Mouse (Mus musculus): ENCODE results near the gene S100pbp. TPM values are rescaled to one million over a fixed set of nuclear protein-coding genes. Genes with fewer than 3 reads are reported as not detected.
A peak's percentile ranks its signal among the peaks of the same experiment; 100 is the strongest.

The S100pbp gene
- polyA plus RNA-seq, 1 experiment from 2014 or later, result 30.5 TPM

DNA sequence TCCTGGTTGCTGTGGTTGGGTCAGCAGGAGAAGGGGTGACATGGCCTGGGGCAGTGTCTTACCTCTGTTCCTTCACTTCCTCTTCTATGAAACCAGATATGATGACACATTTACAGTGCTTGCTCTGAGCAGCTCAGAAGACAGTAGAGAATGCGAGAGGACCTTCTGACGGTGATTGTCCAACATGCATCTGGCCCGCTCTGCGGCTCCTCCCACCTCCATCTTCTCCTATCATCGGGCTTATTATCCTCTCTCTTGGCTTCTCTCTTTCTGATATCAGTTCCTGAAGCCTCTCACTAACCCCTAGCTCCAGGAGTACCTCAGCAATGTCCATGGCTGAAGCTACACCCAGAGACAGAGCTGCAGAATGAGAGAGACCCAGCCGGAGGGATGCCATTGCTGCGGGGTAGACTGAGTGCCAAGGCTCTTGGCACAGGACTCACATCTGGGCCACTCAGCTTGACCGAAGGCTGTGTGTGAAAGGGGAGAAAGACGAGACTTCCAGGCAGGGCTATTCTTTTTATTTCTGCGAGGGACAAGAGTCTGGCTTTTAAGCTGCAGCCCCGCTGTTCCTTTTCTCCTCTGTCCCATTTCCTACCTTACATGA lies 47.0 kb downstream of the S100pbp start:
- H3K27me3 ChIP-seq (ENCODE audit: control insufficient read depth, insufficient read depth, low read length), result peaks cover 4% of the 10 kb centered on the region; the same call in 1 of the 2 replicates
- no peaks in the 10 kb centered on the region for H3K4me1 ChIP-seq (ENCODE audit: control insufficient read depth, insufficient read depth, low read length)
- no peaks in the 10 kb centered on the region for H3K9me3 ChIP-seq (ENCODE audit: control insufficient read depth, low read length)
- H3K4me2 ChIP-seq (ENCODE audit: low read depth, severe bottlenecking), result no peak overlapping the region
- ATAC-seq (ENCODE audit: insufficient number of reproducible peaks, low FRiP score, low TSS enrichment, low read depth) (no peak), DNase-seq (ENCODE audit: low spot score) (no peak)
- H3K27ac ChIP-seq (replicated peaks; ENCODE audit: low read depth, low read length), result no peak overlapping the region
- H3K9ac ChIP-seq (ENCODE audit: low read length), result no peak overlapping the region
- no peaks in the 10 kb centered on the region for H3K36me3 ChIP-seq (ENCODE audit: control insufficient read depth, insufficient read depth, low read length)
- WGBS, result 94% methylated on average over 11 of the region's 11 CpGs
- no peak overlapping the region for H3K4me3 ChIP-seq (ENCODE audit: low read depth, low read length)

DNA sequence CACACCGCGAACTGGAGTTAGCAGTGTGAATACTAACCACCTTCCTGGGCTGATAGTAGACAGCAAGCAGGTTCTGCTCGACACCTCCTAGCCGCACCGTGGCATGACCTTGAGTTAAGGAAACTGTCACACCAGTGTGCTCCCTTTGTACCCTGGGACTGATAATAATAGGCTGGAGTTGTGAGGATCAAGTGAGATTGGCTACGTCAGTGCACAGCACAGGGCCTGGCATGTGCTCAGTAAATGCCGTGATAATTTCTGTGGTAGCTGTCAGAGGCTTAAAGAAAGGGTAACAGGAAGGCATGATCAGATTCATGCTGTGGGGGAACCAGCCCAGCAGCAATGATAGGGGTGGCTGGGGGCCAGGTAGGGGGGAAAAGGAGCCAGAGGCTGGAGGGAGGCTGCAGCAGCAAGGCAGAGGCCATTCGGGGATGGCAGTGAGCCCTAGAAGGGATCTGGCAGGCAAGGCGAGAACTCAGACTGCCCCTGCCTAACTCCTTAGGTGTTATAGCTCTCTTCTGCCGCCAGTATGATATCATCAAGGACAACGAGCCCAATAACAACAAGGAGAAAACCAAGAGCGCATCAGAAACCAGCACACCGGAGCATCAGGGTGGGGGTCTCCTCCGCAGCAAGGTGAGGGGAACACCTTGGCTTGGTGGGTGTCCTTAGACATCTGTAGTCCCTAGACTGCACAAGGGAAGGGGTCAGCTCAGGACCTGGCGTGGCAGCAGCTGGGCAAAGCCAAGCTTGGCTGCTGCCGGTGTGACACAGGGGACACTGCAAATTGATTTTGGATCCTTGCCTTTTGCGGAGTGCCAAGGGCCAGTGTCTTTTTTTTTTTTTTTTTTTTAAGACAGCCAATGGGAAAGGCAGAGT lies 47.7 kb downstream of the S100pbp start:
- no peak overlapping the region for H3K27ac ChIP-seq (replicated peaks; ENCODE audit: low read depth, low read length)
- 84% methylated on average over 17 of the region's 17 CpGs for WGBS
- DNase-seq (ENCODE audit: low spot score), result no peak

DNA sequence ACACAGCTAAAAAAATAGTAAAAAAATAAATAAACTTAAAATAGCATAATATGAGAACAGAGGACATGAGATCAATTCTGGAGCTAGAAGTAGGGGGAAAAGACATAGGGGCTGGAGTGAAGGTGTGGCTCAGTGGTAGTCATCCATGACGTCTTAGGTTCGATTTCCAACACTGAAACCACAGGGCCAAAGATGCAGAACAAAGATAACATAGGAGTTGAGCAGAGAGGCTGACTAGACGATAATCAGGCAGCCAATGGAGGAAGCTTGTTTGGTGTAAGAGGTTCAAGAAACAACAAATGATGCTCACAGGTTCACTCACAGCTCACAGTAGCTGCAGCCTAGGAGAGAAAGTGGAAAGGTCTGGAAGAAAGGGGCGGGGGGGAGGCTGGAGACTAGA lies 48.7 kb downstream of the S100pbp start:
- DNase-seq (ENCODE audit: low spot score), result no peak
- H3K27ac ChIP-seq (replicated peaks; ENCODE audit: low read depth, low read length), result no peak overlapping the region
- no peak overlapping the region for H3K4me2 ChIP-seq (ENCODE audit: low read depth, severe bottlenecking)
- no peaks in the 10 kb centered on the region for H3K36me3 ChIP-seq (ENCODE audit: control insufficient read depth, insufficient read depth, low read length)
- WGBS, result 87% methylated on average over 4 of the region's 4 CpGs
- no peak overlapping the region for H3K4me3 ChIP-seq (ENCODE audit: low read depth, low read length)
- peaks cover 16% of the 10 kb centered on the region; the same call in 1 of the 2 replicates for H3K27me3 ChIP-seq (ENCODE audit: control insufficient read depth, insufficient read depth, low read length)
- 0 out of 2 replicates have a peak, but pooled peaks cover 5% of the 10 kb centered on the region for H3K4me1 ChIP-seq (ENCODE audit: control insufficient read depth, insufficient read depth, low read length)
- ATAC-seq (ENCODE audit: insufficient number of reproducible peaks, low FRiP score, low TSS enrichment, low read depth), result no peak
- H3K9me3 ChIP-seq (ENCODE audit: control insufficient read depth, low read length), result no peaks in the 10 kb centered on the region
- no peak overlapping the region for H3K9ac ChIP-seq (ENCODE audit: low read length)

More for the DNA sequence above, 47.7 kb downstream of the S100pbp start:
- Histone ChIP-seq H3K27me3 (ENCODE audit: control insufficient read depth, insufficient read depth, low read length) (peaks cover 9% of the 10 kb centered on the region; the same call in 1 of the 2 replicates), H3K4me3 (ENCODE audit: low read depth, low read length) (no peak overlapping the region), H3K4me1 (ENCODE audit: control insufficient read depth, insufficient read depth, low read length) (0 out of 2 replicates have a peak, but pooled peaks cover 2% of the 10 kb centered on the region), H3K4me2 (ENCODE audit: low read depth, severe bottlenecking) (no peak overlapping the region), H3K9ac (ENCODE audit: low read length) (no peak overlapping the region), H3K9me3 (ENCODE audit: control insufficient read depth, low read length) (no peaks in the 10 kb centered on the region), H3K36me3 (ENCODE audit: control insufficient read depth, insufficient read depth, low read length) (no peaks in the 10 kb centered on the region)
- no peak for ATAC-seq (ENCODE audit: insufficient number of reproducible peaks, low FRiP score, low TSS enrichment, low read depth)

DNA sequence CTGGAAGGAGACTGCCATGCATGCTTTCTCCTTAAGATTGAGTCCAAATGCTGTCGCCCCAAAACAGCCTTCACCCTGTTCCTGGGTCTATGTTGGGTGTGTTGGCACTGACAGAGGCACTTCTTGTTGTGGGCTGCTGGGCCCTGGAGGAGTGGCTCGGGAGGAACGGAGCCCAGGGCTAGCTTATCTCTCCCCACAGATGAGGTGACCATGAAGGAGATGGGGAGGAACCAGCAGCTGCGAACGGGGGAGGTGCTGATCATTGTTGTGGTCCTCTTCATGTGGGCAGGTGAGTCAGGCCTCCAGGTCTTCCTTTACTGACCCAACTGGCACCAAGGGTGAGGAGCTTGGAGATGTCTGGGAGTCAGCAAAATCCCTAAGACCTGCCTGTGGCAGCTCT lies 49.9 kb downstream of the S100pbp start:
- DNase-seq (ENCODE audit: low spot score), result no peak
- 91% methylated on average over 5 of the region's 5 CpGs for WGBS
- no peak overlapping the region for H3K4me3 ChIP-seq (ENCODE audit: low read depth, low read length)
- H3K4me2 ChIP-seq (ENCODE audit: low read depth, severe bottlenecking), result no peak overlapping the region
- peaks cover 20% of the 10 kb centered on the region; the same call in 1 of the 2 replicates for H3K27me3 ChIP-seq (ENCODE audit: control insufficient read depth, insufficient read depth, low read length)
- 0 out of 2 replicates have a peak overlapping the region, but pooled peaks have one; percentile 12 for H3K9ac ChIP-seq (ENCODE audit: low read length)
- H3K9me3 ChIP-seq (ENCODE audit: control insufficient read depth, low read length), result no peaks in the 10 kb centered on the region
- 0 out of 2 replicates have a peak, but pooled peaks cover 6% of the 10 kb centered on the region for H3K4me1 ChIP-seq (ENCODE audit: control insufficient read depth, insufficient read depth, low read length)
- ATAC-seq (ENCODE audit: insufficient number of reproducible peaks, low FRiP score, low TSS enrichment, low read depth), result no peak
- H3K27ac ChIP-seq (replicated peaks; ENCODE audit: low read depth, low read length), result no peak overlapping the region
- no peaks in the 10 kb centered on the region for H3K36me3 ChIP-seq (ENCODE audit: control insufficient read depth, insufficient read depth, low read length)

DNA sequence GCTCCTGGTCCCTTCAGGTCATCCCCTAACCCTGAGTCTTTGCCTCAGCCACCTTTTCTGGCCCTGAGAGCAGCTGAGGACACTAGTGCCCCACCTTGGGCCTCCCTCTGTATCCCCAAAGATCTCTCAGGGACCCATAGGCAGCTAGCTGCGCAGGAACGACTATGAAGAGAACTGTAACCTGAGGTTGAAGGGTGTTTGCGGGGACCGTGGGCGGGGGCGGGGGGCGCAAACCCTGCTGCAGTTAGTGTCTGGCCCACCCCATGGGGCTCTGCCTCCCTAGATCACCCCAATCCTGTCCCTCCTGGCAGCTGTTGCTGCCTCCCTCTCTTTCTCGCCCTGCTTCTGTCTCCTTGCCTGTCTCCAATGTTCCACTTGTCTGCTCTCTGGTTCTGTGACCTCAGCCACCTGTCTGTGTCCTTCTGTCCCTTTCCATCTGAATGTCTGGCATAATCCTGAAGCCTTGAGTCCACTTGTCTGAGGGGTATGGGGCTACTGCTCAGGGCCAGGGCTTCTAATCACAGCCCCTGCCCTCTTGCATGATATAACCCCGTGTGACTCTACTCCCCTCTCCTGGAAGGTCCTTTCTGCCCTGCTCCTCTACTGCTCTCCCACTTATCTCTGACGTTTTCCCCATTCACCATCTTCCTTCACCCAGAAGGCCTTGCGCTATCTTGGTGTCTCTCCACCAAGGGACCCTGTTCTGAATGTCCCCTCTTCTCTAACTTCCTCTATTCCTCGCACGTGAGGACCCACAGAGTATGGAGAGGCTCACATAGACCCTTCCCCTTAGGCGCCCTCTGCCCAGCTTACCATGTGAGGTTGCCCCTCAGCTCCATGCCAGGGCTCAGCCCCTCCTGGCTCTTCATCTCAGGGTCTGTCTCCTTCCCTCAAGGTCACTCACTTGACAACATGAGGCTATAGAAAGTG lies 51.9 kb downstream of the S100pbp start:
- Histone ChIP-seq H3K4me3 (ENCODE audit: low read depth, low read length) (peak overlapping the region; percentile 49), H3K27ac (replicated peaks; ENCODE audit: low read depth, low read length) (no peak overlapping the region), H3K9me3 (ENCODE audit: control insufficient read depth, low read length) (no peaks in the 10 kb centered on the region), H3K4me2 (ENCODE audit: low read depth, severe bottlenecking) (peak overlapping the region; percentile 95), H3K36me3 (ENCODE audit: control insufficient read depth, insufficient read depth, low read length) (no peaks in the 10 kb centered on the region), H3K9ac (ENCODE audit: low read length) (peak overlapping the region; percentile 78), H3K4me1 (ENCODE audit: control insufficient read depth, insufficient read depth, low read length) (0 out of 2 replicates have a peak, but pooled peaks cover 7% of the 10 kb centered on the region), H3K27me3 (ENCODE audit: control insufficient read depth, insufficient read depth, low read length) (peaks cover 20% of the 10 kb centered on the region; the same call in 1 of the 2 replicates)
- no peak for DNase-seq (ENCODE audit: low spot score)
- WGBS, result 48% methylated on average over 14 of the region's 14 CpGs
- no peak for ATAC-seq (ENCODE audit: insufficient number of reproducible peaks, low FRiP score, low TSS enrichment, low read depth)

DNA sequence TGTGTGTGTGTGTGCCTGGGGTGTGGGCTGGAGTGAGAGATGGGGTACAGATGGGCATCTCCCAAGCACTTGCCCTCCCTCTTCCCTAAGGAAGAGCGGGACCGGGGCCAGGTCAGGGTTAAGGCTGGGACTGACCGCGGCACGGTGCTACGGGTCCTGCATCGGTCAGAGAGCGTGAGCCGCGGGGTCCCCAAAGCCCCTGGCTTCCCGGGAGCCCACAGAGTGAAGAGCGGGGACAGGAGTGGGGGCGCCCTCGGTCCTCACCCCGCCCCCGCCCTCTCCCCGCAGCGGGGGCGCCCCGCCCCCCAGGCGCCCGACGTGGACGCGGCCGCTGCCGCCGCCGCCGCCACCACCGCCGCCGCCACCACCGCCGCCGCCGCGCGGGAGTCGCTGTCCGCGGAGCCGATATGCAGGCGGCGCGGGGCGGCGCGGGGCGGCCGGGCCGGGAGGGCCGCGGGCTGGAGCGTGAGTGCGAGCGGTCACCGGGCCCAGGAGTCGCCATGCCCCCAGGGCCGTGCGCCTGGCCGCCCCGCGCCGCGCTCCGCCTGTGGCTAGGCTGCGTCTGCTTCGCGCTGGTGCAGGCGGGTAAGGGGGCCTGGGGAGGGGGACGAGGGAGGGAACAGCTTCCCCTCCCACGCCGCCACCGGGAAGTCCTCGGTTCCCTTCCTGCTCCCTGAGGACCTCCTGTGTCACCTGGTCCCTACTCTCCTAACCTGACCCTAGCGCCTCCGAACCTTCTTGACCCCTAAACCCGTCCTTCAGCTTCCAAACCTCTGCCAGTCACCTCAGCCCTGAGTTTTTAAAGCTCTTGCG lies 52.7 kb downstream of the S100pbp start, which contains the start of gene Fndc5:
Fndc5 (plus strand) TSS at position 421 of the 813 bp plus-strand sequence.
- Histone ChIP-seq H3K27me3 (ENCODE audit: control insufficient read depth, insufficient read depth, low read length) (peaks cover 20% of the 10 kb centered on the region; the same call in 1 of the 2 replicates), H3K27ac (replicated peaks; ENCODE audit: low read depth, low read length) (0 out of 2 replicates have a peak within 1 kb of the TSS, but pooled peaks have one; percentile 3), H3K9ac (ENCODE audit: low read length) (peak within 1 kb of the TSS; percentile 78), H3K36me3 (ENCODE audit: control insufficient read depth, insufficient read depth, low read length) (no peaks in the 10 kb centered on the region), H3K9me3 (ENCODE audit: control insufficient read depth, low read length) (no peaks in the 10 kb centered on the region), H3K4me1 (ENCODE audit: control insufficient read depth, insufficient read depth, low read length) (0 out of 2 replicates have a peak, but pooled peaks cover 7% of the 10 kb centered on the region), H3K4me2 (ENCODE audit: low read depth, severe bottlenecking) (peak within 1 kb of the TSS; percentile 95), H3K4me3 (ENCODE audit: low read depth, low read length) (peak within 1 kb of the TSS; percentile 49)
- 2% methylated on average over 17 of the region's 80 CpGs for WGBS
- ATAC-seq (ENCODE audit: insufficient number of reproducible peaks, low FRiP score, low TSS enrichment, low read depth), result 0 out of 2 replicates have a peak, but pooled peaks have one; percentile 18
- peak; percentile 51 for DNase-seq (ENCODE audit: low spot score)

DNA sequence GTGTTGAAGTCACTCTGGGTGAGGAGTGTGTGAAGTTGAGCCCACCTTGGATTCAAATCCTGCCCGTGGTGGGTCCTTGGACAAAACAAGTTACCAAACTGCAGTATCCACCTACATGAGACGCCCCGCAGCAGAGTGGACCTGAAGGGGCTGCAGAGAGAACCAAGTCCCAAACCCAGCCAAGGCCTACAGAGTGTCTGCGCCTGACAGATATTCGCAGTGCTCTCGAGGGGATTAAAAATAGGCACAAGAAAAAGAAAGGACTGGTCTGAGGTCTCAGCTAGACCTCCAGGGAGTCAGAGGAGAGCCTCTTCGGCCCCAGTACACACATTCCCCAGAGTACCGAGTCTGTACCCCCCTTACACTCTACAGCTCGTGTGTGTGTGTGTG lies 53.3 kb downstream of the S100pbp start:
- WGBS, result 31% methylated on average over 9 of the region's 9 CpGs
- Histone ChIP-seq H3K36me3 (ENCODE audit: control insufficient read depth, insufficient read depth, low read length) (no peaks in the 10 kb centered on the region), H3K27me3 (ENCODE audit: control insufficient read depth, insufficient read depth, low read length) (peaks cover 20% of the 10 kb centered on the region; the same call in 1 of the 2 replicates), H3K4me1 (ENCODE audit: control insufficient read depth, insufficient read depth, low read length) (0 out of 2 replicates have a peak, but pooled peaks cover 7% of the 10 kb centered on the region), H3K4me3 (ENCODE audit: low read depth, low read length) (peak overlapping the region; percentile 49), H3K9me3 (ENCODE audit: control insufficient read depth, low read length) (no peaks in the 10 kb centered on the region), H3K4me2 (ENCODE audit: low read depth, severe bottlenecking) (peak overlapping the region; percentile 95), H3K27ac (replicated peaks; ENCODE audit: low read depth, low read length) (no peak overlapping the region), H3K9ac (ENCODE audit: low read length) (peak overlapping the region; percentile 78)
- no peak for DNase-seq (ENCODE audit: low spot score)
- no peak for ATAC-seq (ENCODE audit: insufficient number of reproducible peaks, low FRiP score, low TSS enrichment, low read depth)

Data from limb, embryonic 11.5 days (tissue).